Mouse (Mus musculus) lung, adult 2 months (tissue): ENCODE measurements around the gene Ptprd.

Experiments used
- CTCF ChIP-seq: fragments of 200-500 bp; IDR thresholded peaks from 2 replicates; pipeline ENCODE4 v1.5.1; 2011; ENCODE audit warnings: mild to moderate bottlenecking, low read length, control low read depth; ENCODE audit not compliant: insufficient read depth
- POLR2A ChIP-seq: fragments of 200-500 bp; IDR thresholded peaks from 2 replicates; pipeline ENCODE4 v1.6.1; 2011; ENCODE audit warnings: low read depth, mild to moderate bottlenecking, control low read depth, low read length, borderline replicate concordance; ENCODE audit errors: extremely low read depth

- TF ChIP-seq CTCF (no peak), POLR2A (no peak)
Measured at GRCm38 (mm10) chr4:76444778-76445177, 1767.0 kb downstream of the Ptprd start.
